Mouse (Mus musculus) stomach, adult 2 months (tissue): ENCODE results near the gene Cdh19. TPM values are rescaled to one million over a fixed set of nuclear protein-coding genes. Genes with fewer than 3 reads are reported as not detected.

ENCODE experiments used
- polyA plus RNA-seq: library from polyadenylated mRNA; depleted of rRNA; stranded (reverse); fragments of >200 nt; gene quantifications from 2 replicates; pipeline ENCODE4 v1.2.3, GENCODE M21; 2012; rRNA removed

Cdh19 gene
- polyA plus RNA-seq: 0.02 and 0.04 TPM in 2 replicates

GRCm38 (mm10) chr1:110977484-110977883, at the start of gene Cdh19:
Gene Cdh19 (minus strand): TSS chr1:110977584.

